Mouse (Mus musculus): ENCODE results near the gene Mgat5b.

- TF ChIP-seq CTCF (IDR thresholded peaks at IDR 0.05; ENCODE audit: low read depth, low read length) (no peak), POLR2A (IDR thresholded peaks at IDR 0.05; ENCODE audit: borderline replicate concordance, low read depth, low read length) (no peak)
These were observed 73.3 kb downstream of the Mgat5b start for GRCm38 (mm10) chr11:116991964-116992363.
